Mouse (Mus musculus) layer of hippocampus, adult 9-11 months (tissue): ENCODE data around the gene Spock1.

Experiments
- DNase-seq: peaks from one replicate; pipeline ENCODE4 v3.0.0; 2022

Spock1 gene

GRCm38 (mm10) chr13:57908266-57908582 is at the start of gene Spock1:
Gene Spock1 (minus strand): TSS chr13:57908332.
- DNase-seq, result peak; percentile 81

GRCm38 (mm10) chr13:57950091-57950490 is 42.0 kb upstream of the Spock1 start:
- peak; percentile 14 for DNase-seq

GRCm38 (mm10) chr13:57949513-57949912 is 41.4 kb upstream of the Spock1 start:
- DNase-seq, result no peak

GRCm38 (mm10) chr13:57945197-57945596 is 37.1 kb upstream of the Spock1 start:
- no peak for DNase-seq

- no peak for DNase-seq
Observed at GRCm38 (mm10) chr13:57944434-57944833, 36.3 kb upstream of the Spock1 start.

- no peak for DNase-seq
Observed at GRCm38 (mm10) chr13:57943900-57944299, 35.8 kb upstream of the Spock1 start.

- peak; percentile 15 for DNase-seq
Observed at GRCm38 (mm10) chr13:57937463-57938229, 29.5 kb upstream of the Spock1 start.

GRCm38 (mm10) chr13:57931998-57932397 is 23.9 kb upstream of the Spock1 start:
- DNase-seq, result no peak

GRCm38 (mm10) chr13:57931376-57931775 is 23.2 kb upstream of the Spock1 start:
- DNase-seq, result no peak

GRCm38 (mm10) chr13:57930720-57931119 is 22.6 kb upstream of the Spock1 start:
- no peak for DNase-seq

- DNase-seq, result no peak
Observed at GRCm38 (mm10) chr13:57930283-57930682, 22.2 kb upstream of the Spock1 start.

GRCm38 (mm10) chr13:57919947-57920346 is 11.8 kb upstream of the Spock1 start:
- no peak for DNase-seq

- DNase-seq, result no peak
Observed at GRCm38 (mm10) chr13:57911171-57911570, 3.0 kb upstream of the Spock1 start.

- DNase-seq, result no peak
Observed at GRCm38 (mm10) chr13:57907428-57908265, 485 bp downstream of the Spock1 start.

- no peak for DNase-seq
Observed at GRCm38 (mm10) chr13:57894597-57894996, 13.5 kb downstream of the Spock1 start.

- no peak for DNase-seq
Observed at GRCm38 (mm10) chr13:57889708-57890107, 18.4 kb downstream of the Spock1 start.

- no peak for DNase-seq
Observed at GRCm38 (mm10) chr13:57889050-57889449, 19.1 kb downstream of the Spock1 start.

- peak; percentile 29 for DNase-seq
Observed at GRCm38 (mm10) chr13:57879817-57880216, 28.3 kb downstream of the Spock1 start.

GRCm38 (mm10) chr13:57878797-57879196 is 29.3 kb downstream of the Spock1 start:
- DNase-seq, result no peak

GRCm38 (mm10) chr13:57877782-57878181 is 30.4 kb downstream of the Spock1 start:
- DNase-seq, result no peak

- peak; percentile 46 for DNase-seq
Observed at GRCm38 (mm10) chr13:57876966-57877365, 31.2 kb downstream of the Spock1 start.

GRCm38 (mm10) chr13:57870058-57870457 is 38.1 kb downstream of the Spock1 start:
- no peak for DNase-seq

GRCm38 (mm10) chr13:57867586-57867985 is 40.5 kb downstream of the Spock1 start:
- no peak for DNase-seq

GRCm38 (mm10) chr13:57865029-57865428 is 43.1 kb downstream of the Spock1 start:
- no peak for DNase-seq
